Mouse (Mus musculus) fibroblast of lung, adult 2 months (primary cell): ENCODE data around the gene Olfr164.

Experiments used
- DNase-seq: peaks from one replicate; pipeline ENCODE4 v3.0.0-alpha.2; 2011; ENCODE audit warnings: low read depth

Gene Olfr164

GRCm38 (mm10) chr16:19313964-19314363, at the start of gene Olfr164:
TSS of gene Olfr164 (minus strand) at chr16:19314064.
- DNase-seq = no peak

GRCm38 (mm10) chr16:19349111-19349510, 35.2 kb upstream of the Olfr164 start:
- DNase-seq = no peak

- DNase-seq = no peak
These were observed 50.6 kb downstream of the Olfr164 start for GRCm38 (mm10) chr16:19263235-19263634.

GRCm38 (mm10) chr16:19260780-19261179, 53.1 kb downstream of the Olfr164 start:
- DNase-seq = no peak

- DNase-seq = no peak
These were observed 68.0 kb downstream of the Olfr164 start for GRCm38 (mm10) chr16:19245835-19246234.

- DNase-seq = no peak
These were observed 72.3 kb downstream of the Olfr164 start for GRCm38 (mm10) chr16:19241539-19242025.

- DNase-seq = no peak
These were observed 72.9 kb downstream of the Olfr164 start for GRCm38 (mm10) chr16:19240792-19241538.

GRCm38 (mm10) chr16:19236719-19237118, 77.1 kb downstream of the Olfr164 start:
- DNase-seq = no peak
